Mouse (Mus musculus) midbrain, embryonic 12.5 days (tissue): Measurements from ENCODE around the gene Nr3c2. TPM values are rescaled to one million over a fixed set of nuclear protein-coding genes. Genes with fewer than 3 reads are reported as not detected.

Source experiments
- ATAC-seq: fragments of 200-750 bp; cut with Nextera tagmentation; 2 replicates; pipeline ENCODE4 v1.8.0; 2017; ENCODE audit warnings: low read depth, moderate TSS enrichment, moderate library complexity; ENCODE audit not compliant: low FRiP score
- H3K27ac ChIP-seq: fragments of 300-500 bp; sonication (generic); replicated peaks from 2 replicates; pipeline ENCODE4 v1.5.1; 2016; ENCODE audit warnings: mild to moderate bottlenecking
- H3K27me3 ChIP-seq: fragments of 300-500 bp; sonication (generic); 2 replicates; pipeline ENCODE4 v1.6.1; 2016; ENCODE audit warnings: mild to moderate bottlenecking
- H3K36me3 ChIP-seq: fragments of 300-500 bp; sonication (generic); 2 replicates; pipeline ENCODE4 v1.6.1; 2016
- H3K4me1 ChIP-seq: fragments of 300-500 bp; sonication (generic); 2 replicates; pipeline ENCODE4 v1.6.1; 2016
- H3K4me2 ChIP-seq: fragments of 300-500 bp; sonication (generic); replicated peaks from 2 replicates; pipeline ENCODE4 v1.6.1; 2016; ENCODE audit warnings: mild to moderate bottlenecking, moderate library complexity
- H3K4me3 ChIP-seq: fragments of 300-500 bp; sonication (generic); 2 replicates; pipeline ENCODE4 v1.5.1; 2016; ENCODE audit warnings: mild to moderate bottlenecking
- H3K9ac ChIP-seq: fragments of 300-500 bp; sonication (generic); replicated peaks from 2 replicates; pipeline ENCODE4 v1.6.1; 2016; ENCODE audit warnings: mild to moderate bottlenecking, moderate library complexity
- H3K9me3 ChIP-seq: fragments of 300-500 bp; sonication (generic); 2 replicates; pipeline ENCODE4 v1.6.1; 2016; ENCODE audit warnings: mild to moderate bottlenecking
- WGBS: fragments of 180-500 bp; shearing (Covaris S2); methylation state at CpG from one replicate; pipeline ENCODE4 v1.1.7; 2016; 5-methylcytosine and 5-hydroxymethylcytosine counted together
- polyA plus RNA-seq: library from polyadenylated mRNA; unstranded; fragments of >200 nt; fragmentation: Nextera tagmentation; extraction: Ambion mirVana; gene quantifications from 2 replicates; pipeline ENCODE4 v1.2.1, GENCODE M21; 2016

The Nr3c2 gene
- polyA plus RNA-seq, 1 experiment from 2014 or later = 0.98 TPM

DNA sequence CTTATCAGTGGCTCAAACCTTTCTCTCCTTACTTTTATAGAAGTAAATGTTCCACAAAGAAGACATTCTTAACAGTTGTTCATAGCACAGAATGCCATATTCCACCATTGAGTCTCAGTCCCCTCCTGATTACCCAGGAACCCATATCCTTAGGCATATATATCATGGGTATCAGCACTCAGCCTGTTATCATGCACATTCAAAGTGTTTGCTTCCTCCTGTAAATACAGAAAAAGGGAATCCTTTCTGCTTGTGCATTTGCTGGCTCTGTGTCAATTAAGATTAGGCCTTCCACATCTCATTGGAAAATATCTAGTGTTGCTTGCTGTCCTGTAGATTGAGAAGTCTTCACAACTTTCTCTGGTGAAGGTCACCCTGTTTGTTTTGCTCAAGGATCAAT, 12.0 kb downstream of the Nr3c2 start:
- no peak for ATAC-seq
- Histone ChIP-seq H3K4me2 (no peak overlapping the region), H3K27ac (no peak overlapping the region), H3K4me3 (no peak overlapping the region), H3K9me3 (no peaks in the 10 kb centered on the region), H3K36me3 (no peaks in the 10 kb centered on the region), H3K9ac (no peak overlapping the region), H3K4me1 (no peaks in the 10 kb centered on the region), H3K27me3 (no peaks in the 10 kb centered on the region)

DNA sequence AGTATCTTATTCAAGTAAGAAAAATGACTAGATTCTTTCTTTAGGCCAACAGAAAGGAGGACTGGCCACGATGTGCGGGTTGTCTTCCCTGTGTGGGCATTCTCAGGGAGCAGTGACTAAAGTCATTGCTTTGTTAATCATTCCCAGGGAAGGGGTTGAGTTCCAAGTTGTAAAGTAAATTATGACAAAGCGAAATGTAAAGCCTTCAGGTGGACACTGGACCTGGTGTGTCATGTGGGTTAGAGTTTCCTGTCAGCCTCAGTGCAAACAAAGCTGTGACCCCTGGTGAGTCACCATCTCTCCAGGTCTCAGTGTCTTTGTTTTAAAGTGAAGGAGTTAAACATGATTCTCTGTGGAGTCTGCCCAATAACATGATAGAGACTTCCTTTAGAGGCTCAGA, 13.4 kb downstream of the Nr3c2 start:
- WGBS = 86% methylated on average over 3 of the region's 3 CpGs
- Histone ChIP-seq H3K4me2 (no peak overlapping the region), H3K4me3 (no peak overlapping the region), H3K36me3 (no peaks in the 10 kb centered on the region), H3K27me3 (no peaks in the 10 kb centered on the region), H3K4me1 (no peaks in the 10 kb centered on the region), H3K27ac (no peak overlapping the region), H3K9me3 (no peaks in the 10 kb centered on the region), H3K9ac (no peak overlapping the region)
- no peak for ATAC-seq

DNA sequence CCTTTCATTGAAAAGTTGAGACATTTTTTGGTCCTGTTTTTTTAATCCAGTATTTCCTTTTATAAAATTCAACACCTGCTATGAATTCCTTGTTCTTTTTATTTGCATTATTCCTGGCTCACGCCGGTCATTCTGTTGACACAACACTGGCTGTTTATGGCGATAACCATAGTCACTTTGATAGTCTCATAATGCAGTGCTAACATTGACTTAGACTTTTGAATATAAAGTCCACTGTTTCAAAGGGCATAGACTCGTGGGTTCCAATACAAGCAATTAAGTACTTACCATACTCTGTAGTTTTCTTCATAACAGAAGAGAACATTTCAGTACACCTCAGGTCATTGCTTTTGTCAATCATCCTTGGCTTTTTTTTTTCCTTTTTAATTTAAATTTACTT, 14.0 kb downstream of the Nr3c2 start:
- H3K4me3 ChIP-seq = no peak overlapping the region
- no peaks in the 10 kb centered on the region for H3K27me3 ChIP-seq
- H3K27ac ChIP-seq = no peak overlapping the region
- H3K4me1 ChIP-seq = no peaks in the 10 kb centered on the region
- H3K9me3 ChIP-seq = no peaks in the 10 kb centered on the region
- H3K4me2 ChIP-seq = no peak overlapping the region
- no peak overlapping the region for H3K9ac ChIP-seq
- no peak for ATAC-seq
- 82% methylated on average over 4 of the region's 4 CpGs for WGBS
- H3K36me3 ChIP-seq = no peaks in the 10 kb centered on the region

DNA sequence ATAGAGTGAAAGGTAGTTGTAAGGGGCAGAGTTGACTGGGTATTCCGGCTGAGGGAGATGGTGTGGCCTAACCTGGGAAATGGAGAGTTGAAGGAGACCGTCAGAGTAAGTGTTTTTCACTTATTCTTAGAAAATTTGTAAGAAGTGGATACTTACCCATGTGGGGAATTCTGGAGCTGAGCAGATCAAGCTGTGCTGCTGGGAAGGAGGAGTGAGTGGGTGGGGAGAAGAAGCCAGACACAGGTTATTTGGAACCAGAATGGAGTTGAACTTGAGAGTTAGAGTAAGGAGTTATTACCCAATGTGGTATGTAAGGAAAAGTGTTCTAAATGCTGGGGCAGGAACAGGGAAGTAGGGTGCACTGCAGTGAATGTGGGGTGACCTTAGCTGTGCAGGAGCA, 16.0 kb downstream of the Nr3c2 start:
- no peak overlapping the region for H3K27ac ChIP-seq
- 88% methylated on average over 2 of the region's 2 CpGs for WGBS
- ATAC-seq = no peak

DNA sequence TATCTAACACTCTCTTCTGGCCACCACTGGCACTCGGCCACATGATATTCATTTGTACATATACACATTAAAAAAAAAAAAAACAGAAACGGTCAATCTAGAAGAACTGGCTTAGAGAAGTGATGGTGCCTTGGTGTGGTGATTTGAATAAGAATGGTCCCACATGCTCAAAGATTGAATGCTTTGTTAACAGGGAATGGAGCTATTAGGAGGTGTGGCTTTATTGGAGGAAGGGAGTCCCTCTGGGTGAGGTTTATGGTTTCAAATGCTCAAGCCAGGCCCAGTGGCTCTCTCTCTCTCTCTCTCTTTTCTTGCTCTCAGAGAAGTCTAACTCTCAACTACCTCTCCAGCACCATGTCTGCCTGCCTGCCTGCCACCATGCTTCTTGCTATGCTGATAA, 20.3 kb downstream of the Nr3c2 start:
- no peaks in the 10 kb centered on the region for H3K27me3 ChIP-seq
- ATAC-seq = no peak
- H3K4me3 ChIP-seq = no peak overlapping the region
- no peaks in the 10 kb centered on the region for H3K4me1 ChIP-seq
- no peaks in the 10 kb centered on the region for H3K9me3 ChIP-seq
- no peak overlapping the region for H3K9ac ChIP-seq
- H3K36me3 ChIP-seq = no peaks in the 10 kb centered on the region
- WGBS = 82% methylated on average over 2 of the region's 2 CpGs
- no peak overlapping the region for H3K27ac ChIP-seq
- no peak overlapping the region for H3K4me2 ChIP-seq

More for the DNA sequence above, 16.0 kb downstream of the Nr3c2 start:
- H3K4me3 ChIP-seq = no peak overlapping the region
- no peaks in the 10 kb centered on the region for H3K36me3 ChIP-seq
- H3K9ac ChIP-seq = no peak overlapping the region
- no peaks in the 10 kb centered on the region for H3K27me3 ChIP-seq
- no peak overlapping the region for H3K4me2 ChIP-seq
- no peaks in the 10 kb centered on the region for H3K4me1 ChIP-seq
- no peaks in the 10 kb centered on the region for H3K9me3 ChIP-seq

DNA sequence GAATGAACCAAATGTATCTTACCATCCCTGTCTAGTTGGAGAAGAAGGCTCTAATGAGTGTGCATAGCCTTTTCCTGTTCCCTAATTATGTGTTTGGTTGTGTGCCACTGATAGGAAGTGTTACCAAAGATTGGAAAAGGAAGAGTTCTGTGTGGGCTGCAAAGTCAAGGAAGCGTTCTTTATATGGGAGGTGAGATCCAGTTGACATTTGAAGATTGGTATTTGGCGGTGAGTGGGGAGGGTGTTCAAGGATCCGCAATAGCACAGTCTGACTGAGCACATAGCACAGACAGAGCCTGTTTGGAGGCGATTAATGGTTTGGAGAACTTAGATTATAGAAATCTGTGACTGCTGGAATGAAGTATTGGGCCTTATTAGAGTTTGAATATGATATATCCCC, 24.9 kb downstream of the Nr3c2 start:
- no peak overlapping the region for H3K4me3 ChIP-seq
- WGBS = 88% methylated on average over 4 of the region's 4 CpGs

DNA sequence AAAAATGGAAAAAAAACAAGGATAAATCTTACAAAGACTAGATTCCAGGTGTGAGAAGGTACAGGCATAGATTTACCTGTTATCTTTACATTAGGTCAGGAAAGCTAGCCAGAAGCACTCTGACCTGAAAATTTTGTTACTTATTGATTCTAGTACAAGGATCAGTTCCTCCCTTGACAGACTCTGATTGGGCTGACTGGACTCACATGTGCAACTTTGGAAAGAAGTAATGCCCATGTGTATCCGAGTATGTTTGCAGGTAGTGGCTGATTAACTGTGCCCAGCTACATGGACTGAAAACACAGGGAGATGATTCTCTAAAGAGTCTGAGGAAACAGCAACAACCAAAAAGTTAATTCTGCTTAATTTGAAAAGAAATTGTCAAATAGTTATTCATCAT, 29.1 kb downstream of the Nr3c2 start:
- H3K9me3 ChIP-seq = no peaks in the 10 kb centered on the region
- H3K36me3 ChIP-seq = no peaks in the 10 kb centered on the region
- no peak overlapping the region for H3K9ac ChIP-seq
- H3K4me1 ChIP-seq = no peaks in the 10 kb centered on the region
- no peaks in the 10 kb centered on the region for H3K27me3 ChIP-seq
- ATAC-seq = no peak
- H3K27ac ChIP-seq = no peak overlapping the region
- WGBS = 82% methylated on average over 1 of the region's 1 CpGs
- H3K4me3 ChIP-seq = no peak overlapping the region
- no peak overlapping the region for H3K4me2 ChIP-seq

More for the DNA sequence above, 24.9 kb downstream of the Nr3c2 start:
- no peak for ATAC-seq
- Histone ChIP-seq H3K36me3 (no peaks in the 10 kb centered on the region), H3K4me1 (no peaks in the 10 kb centered on the region), H3K9me3 (no peaks in the 10 kb centered on the region), H3K27me3 (no peaks in the 10 kb centered on the region), H3K4me2 (no peak overlapping the region), H3K27ac (no peak overlapping the region), H3K9ac (no peak overlapping the region)

DNA sequence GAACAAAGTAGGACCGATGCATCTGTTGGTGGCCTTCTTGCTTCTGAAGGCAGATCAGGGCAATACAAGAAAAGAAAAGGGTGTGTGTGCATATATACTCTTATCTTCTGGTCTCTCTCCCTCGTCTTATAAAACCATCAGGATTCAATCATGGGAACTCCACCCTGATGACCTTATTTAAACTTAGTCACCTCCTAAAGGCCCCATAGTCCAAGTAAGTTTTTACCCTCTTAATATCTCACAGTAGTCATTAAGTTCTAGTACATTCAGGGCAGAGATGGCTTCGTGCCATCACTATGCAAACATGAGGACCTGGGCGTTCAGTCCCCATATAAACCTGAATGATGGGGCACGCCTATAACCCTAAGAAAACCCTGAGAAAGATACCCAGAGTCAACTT, 29.6 kb downstream of the Nr3c2 start:
- Histone ChIP-seq H3K9ac (no peak overlapping the region), H3K9me3 (no peaks in the 10 kb centered on the region), H3K4me3 (no peak overlapping the region), H3K36me3 (no peaks in the 10 kb centered on the region), H3K4me2 (no peak overlapping the region), H3K4me1 (no peaks in the 10 kb centered on the region), H3K27ac (no peak overlapping the region), H3K27me3 (no peaks in the 10 kb centered on the region)
- no peak for ATAC-seq
- 88% methylated on average over 5 of the region's 5 CpGs for WGBS

DNA sequence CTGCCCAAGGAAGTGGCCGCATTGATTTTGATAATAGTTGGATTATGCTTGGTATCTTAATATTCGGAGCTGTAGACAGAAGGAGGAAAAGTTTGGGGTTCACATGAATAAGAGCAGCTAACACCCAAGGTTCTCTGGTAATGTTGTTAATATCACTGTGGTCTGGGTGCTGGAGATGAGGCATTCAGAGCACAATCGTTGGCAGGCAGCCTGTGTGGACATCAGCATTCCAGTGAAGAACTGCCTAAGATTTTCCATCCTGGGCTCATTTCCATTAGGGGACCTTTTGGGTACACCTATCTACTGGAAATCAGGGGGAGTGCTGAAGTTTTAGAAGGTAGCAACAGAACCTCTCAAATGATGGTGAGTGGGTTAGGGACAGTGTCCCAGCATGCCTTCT, 65.8 kb downstream of the Nr3c2 start:
- Histone ChIP-seq H3K4me1 (no peaks in the 10 kb centered on the region), H3K27me3 (no peaks in the 10 kb centered on the region), H3K9ac (no peak overlapping the region), H3K4me2 (no peak overlapping the region), H3K27ac (no peak overlapping the region), H3K9me3 (no peaks in the 10 kb centered on the region), H3K4me3 (no peak overlapping the region), H3K36me3 (no peaks in the 10 kb centered on the region)
- WGBS = 87% methylated on average over 3 of the region's 3 CpGs
- no peak for ATAC-seq

DNA sequence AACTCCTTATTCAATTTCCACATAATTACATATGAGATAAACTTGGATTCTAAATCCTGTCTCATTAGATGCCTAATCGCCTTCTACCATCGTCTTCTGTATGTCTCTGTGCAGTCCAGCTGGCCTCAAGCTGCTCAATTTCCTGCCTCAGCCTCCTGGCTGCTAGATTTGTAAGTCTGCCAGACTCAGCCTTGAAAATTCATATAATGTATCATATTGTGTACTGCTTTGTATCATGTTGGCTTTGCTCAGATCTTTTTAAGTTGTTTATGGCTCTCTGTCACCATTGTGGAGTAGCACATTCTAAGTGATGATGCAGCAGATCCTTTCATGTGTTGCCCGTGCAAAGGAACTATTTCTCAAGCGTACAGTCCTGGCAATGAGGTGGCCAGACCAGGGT, 71.9 kb downstream of the Nr3c2 start:
- H3K4me2 ChIP-seq = no peak overlapping the region
- 93% methylated on average over 4 of the region's 4 CpGs for WGBS
- H3K4me1 ChIP-seq = no peaks in the 10 kb centered on the region
- ATAC-seq = no peak
- no peak overlapping the region for H3K4me3 ChIP-seq
- no peaks in the 10 kb centered on the region for H3K9me3 ChIP-seq
- no peaks in the 10 kb centered on the region for H3K36me3 ChIP-seq
- no peaks in the 10 kb centered on the region for H3K27me3 ChIP-seq
- H3K27ac ChIP-seq = no peak overlapping the region
- no peak overlapping the region for H3K9ac ChIP-seq

DNA sequence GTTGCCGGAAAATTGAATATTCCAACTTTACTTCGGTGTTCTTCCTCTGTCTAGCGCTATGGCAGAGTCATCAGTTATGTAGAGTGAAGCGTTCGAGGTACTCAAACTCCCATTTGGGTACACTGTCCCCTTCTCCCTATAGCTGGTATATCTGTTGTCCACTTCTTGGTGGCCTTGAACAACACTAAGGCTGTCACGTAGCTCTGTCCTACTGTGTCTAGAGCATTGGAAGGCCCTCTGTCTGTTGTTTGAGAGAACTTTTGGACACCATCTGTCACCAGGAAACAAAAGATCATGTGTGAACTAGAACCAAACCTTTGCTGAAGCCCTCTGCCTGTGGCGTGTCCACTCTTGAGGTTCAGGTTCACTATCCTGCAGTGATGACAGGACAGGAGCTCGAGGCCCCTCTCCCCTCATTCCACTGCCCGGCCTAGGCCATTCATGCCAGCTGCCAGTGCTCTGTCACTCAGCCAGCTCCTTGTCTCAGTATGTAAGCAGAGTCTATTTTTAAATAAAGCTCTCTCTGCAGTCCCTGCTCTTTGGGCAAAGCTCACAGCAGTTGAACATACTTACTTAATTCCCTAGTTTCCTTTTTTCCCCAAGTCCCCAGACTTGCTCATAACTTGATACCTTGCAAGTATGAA, 72.6 kb downstream of the Nr3c2 start:
- Histone ChIP-seq H3K9me3 (no peaks in the 10 kb centered on the region), H3K9ac (no peak overlapping the region), H3K36me3 (no peaks in the 10 kb centered on the region), H3K4me3 (no peak overlapping the region), H3K27ac (no peak overlapping the region), H3K4me1 (no peaks in the 10 kb centered on the region), H3K27me3 (no peaks in the 10 kb centered on the region), H3K4me2 (no peak overlapping the region)
- ATAC-seq = no peak
- 86% methylated on average over 9 of the region's 9 CpGs for WGBS

DNA sequence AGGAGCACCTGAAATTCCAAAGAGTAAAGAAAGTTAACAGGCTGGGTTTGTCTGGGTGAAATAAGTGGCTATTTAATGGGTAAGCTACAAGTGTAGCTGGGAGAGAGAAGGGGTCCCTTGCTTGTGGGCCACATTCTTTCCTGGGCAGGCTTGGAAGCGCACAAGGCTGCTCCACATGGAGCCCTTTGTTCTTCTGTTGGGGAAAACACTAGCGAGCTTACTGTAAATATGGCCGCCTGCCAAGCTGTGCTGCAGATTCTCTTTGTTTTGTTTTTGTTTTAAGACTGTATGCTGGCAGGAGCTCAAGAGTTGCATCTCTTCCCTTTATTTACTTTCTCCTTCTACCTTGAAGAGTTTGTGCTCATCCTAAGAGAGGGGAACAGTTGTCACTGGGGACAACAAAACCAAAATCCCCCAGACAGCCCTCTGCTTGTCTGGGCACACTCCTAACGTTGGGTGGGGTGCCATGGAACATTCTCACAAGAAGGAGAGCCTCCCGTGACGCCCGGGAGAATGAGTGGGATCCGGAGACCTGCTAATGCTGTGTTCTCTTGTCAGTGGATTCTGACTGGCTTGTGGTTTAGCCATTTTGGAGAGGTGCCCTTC, 73.8 kb downstream of the Nr3c2 start:
- Histone ChIP-seq H3K36me3 (no peaks in the 10 kb centered on the region), H3K27ac (no peak overlapping the region), H3K27me3 (no peaks in the 10 kb centered on the region), H3K4me3 (no peak overlapping the region), H3K9me3 (no peaks in the 10 kb centered on the region), H3K4me2 (no peak overlapping the region), H3K4me1 (no peaks in the 10 kb centered on the region), H3K9ac (no peak overlapping the region)
- peak; percentile 54; the same call in 1 of the 2 replicates for ATAC-seq
- WGBS = 58% methylated on average over 8 of the region's 8 CpGs

DNA sequence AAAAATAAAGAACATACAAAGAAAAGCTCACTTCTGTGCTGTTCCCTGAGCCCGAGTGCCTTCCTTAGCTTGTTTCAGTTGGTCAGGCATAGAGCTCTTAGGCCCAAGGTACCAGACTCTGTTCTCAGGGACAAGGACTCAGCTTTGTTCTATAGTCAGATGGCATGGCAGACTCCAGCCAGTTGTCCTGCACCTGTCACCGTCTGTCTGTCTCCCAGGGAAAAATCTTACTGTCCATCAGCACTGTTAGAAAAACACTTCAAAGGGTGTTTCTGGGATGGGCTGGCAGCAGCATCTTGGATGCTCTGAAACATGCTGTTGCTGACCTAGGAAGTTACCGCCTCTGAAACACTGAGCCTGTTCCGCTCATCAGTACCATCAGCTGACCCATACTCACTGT, 78.7 kb downstream of the Nr3c2 start:
- Histone ChIP-seq H3K4me1 (no peaks in the 10 kb centered on the region), H3K4me3 (no peak overlapping the region), H3K4me2 (no peak overlapping the region), H3K27me3 (no peaks in the 10 kb centered on the region), H3K36me3 (no peaks in the 10 kb centered on the region), H3K9me3 (no peaks in the 10 kb centered on the region), H3K27ac (no peak overlapping the region), H3K9ac (no peak overlapping the region)
- ATAC-seq = no peak
- WGBS = 91% methylated on average over 4 of the region's 4 CpGs
